Mouse (Mus musculus) midbrain, embryonic 13.5 days (tissue): Measurements from ENCODE around the gene Igbp1b. TPM values are rescaled to one million over a fixed set of nuclear protein-coding genes. Genes with fewer than 3 reads are reported as not detected.

ENCODE experiments used
- ATAC-seq: fragments of 200-750 bp; cut with Nextera tagmentation; 2 replicates; pipeline ENCODE4 v1.8.0; 2017; ENCODE audit warnings: mild to moderate bottlenecking, moderate TSS enrichment, moderate library complexity
- H3K27ac ChIP-seq: fragments of 300-500 bp; sonication (generic); 2 replicates; pipeline ENCODE4 v1.5.1; 2015; ENCODE audit warnings: inconsistent platforms, mild to moderate bottlenecking, moderate library complexity
- H3K27me3 ChIP-seq: fragments of 300-500 bp; sonication (generic); 2 replicates; pipeline ENCODE4 v1.6.1; 2015; ENCODE audit warnings: mild to moderate bottlenecking, inconsistent platforms
- H3K36me3 ChIP-seq: fragments of 300-500 bp; sonication (generic); 2 replicates; pipeline ENCODE4 v1.6.1; 2015; ENCODE audit warnings: mild to moderate bottlenecking, inconsistent platforms
- H3K4me1 ChIP-seq: fragments of 300-500 bp; sonication (generic); replicated peaks from 2 replicates; pipeline ENCODE4 v1.6.1; 2015; ENCODE audit warnings: inconsistent platforms
- H3K4me2 ChIP-seq: fragments of 300-500 bp; sonication (generic); replicated peaks from 2 replicates; pipeline ENCODE4 v1.6.1; 2015; ENCODE audit warnings: moderate library complexity, mild to moderate bottlenecking, inconsistent platforms
- H3K4me3 ChIP-seq: fragments of 300-500 bp; sonication (generic); replicated peaks from 2 replicates; pipeline ENCODE4 v1.5.1; 2015; ENCODE audit warnings: mild to moderate bottlenecking, inconsistent platforms
- H3K9ac ChIP-seq: fragments of 300-500 bp; sonication (generic); replicated peaks from 2 replicates; pipeline ENCODE4 v1.6.1; 2015; ENCODE audit warnings: mild to moderate bottlenecking, inconsistent platforms
- H3K9me3 ChIP-seq: fragments of 300-500 bp; sonication (generic); 2 replicates; pipeline ENCODE4 v1.6.1; 2016; ENCODE audit warnings: mild to moderate bottlenecking, inconsistent platforms
- WGBS: fragments of 180-500 bp; shearing (Covaris S2); methylation state at CpG from one replicate; pipeline ENCODE4 v1.1.7; 2015; 5-methylcytosine and 5-hydroxymethylcytosine counted together
- polyA plus RNA-seq: library from polyadenylated mRNA; unstranded; fragments of >200 nt; fragmentation: Nextera tagmentation; extraction: Ambion mirVana; gene quantifications from 2 replicates; pipeline ENCODE4 v1.2.1, GENCODE M21; 2015

The Igbp1b gene
- 0.54 TPM in 1 of 2 replicates, not detected in the other for polyA plus RNA-seq

DNA sequence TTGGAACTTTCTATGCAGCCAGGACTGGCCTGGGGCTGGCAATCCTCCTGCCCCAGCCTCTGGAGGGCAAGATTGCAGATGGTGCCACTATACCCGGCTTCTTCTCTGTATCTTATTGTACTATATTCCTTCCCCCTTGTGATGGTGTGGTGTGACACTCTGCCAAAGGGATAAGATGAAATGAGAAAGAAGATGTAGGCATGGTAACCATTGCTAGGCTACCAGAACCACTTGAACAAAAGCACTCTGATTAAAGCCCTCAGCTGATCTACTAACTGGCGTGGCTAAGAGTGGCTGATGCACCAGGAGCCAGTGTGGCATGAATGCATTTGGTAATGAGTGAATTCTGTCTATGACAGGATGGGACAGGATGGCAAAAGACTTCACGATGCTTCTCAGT is at the start of gene Igbp1b:
Gene Igbp1b (minus strand): TSS at position 29 of the 400 bp plus-strand sequence.
- peak; percentile 79 for ATAC-seq
- no peaks in the 10 kb centered on the region for H3K9me3 ChIP-seq
- H3K27me3 ChIP-seq, result no peaks in the 10 kb centered on the region
- H3K4me1 ChIP-seq, result no peaks in the 10 kb centered on the region
- WGBS, result 43% methylated on average over 3 of the region's 3 CpGs
- H3K36me3 ChIP-seq, result no peaks in the 10 kb centered on the region
- no peak within 1 kb of the TSS for H3K4me2 ChIP-seq
- H3K4me3 ChIP-seq, result no peak within 1 kb of the TSS
- H3K27ac ChIP-seq, result no peak within 1 kb of the TSS
- H3K9ac ChIP-seq, result no peak within 1 kb of the TSS

DNA sequence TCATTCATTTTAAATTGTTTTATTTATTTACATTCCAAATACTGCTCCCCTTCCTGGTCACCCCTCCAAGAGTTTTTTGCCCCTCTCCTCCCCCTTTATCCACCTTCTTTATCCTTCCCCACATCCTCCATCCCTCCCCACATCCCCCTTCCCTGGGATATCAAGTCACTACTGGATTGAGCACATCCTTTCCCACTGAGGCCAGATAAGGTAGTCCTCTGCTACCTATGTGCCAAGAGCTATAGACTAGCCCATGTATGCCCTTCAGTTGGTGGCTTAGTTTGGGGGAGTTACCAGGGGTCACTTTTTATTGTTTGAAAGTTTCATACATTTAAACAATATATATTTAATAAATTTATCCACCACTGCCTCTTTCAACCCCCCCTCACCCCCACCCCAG is 24.6 kb upstream of the Igbp1b start:
- no peak for ATAC-seq
- Histone ChIP-seq H3K4me3 (no peak overlapping the region), H3K27me3 (no peaks in the 10 kb centered on the region), H3K9ac (no peak overlapping the region), H3K36me3 (no peaks in the 10 kb centered on the region), H3K27ac (no peak overlapping the region), H3K4me2 (no peak overlapping the region), H3K4me1 (no peaks in the 10 kb centered on the region), H3K9me3 (no peaks in the 10 kb centered on the region)

DNA sequence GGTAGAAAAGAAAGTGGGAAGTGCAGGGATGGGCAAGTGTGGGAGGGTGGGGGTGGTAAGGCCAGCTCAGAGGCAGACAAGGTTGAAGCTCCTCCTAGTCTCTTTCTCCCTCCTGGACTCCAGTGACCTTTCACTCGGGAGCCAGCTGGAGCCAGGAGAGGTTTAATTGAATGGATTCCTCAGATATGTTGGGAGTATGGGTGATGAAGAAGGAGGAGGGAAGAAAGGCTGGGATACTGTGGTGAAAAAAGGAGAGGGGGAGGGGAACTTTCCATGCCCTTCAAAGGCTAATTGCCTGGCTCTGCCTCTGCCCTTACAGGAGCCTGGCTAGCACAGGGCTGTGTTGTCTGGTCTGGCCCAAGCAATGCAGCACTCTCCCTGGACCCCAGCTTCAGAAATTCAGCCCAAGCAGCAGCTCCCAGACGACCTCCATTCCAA is 14.4 kb upstream of the Igbp1b start:
- peaks cover 9% of the 10 kb centered on the region; the same call in 1 of the 2 replicates for H3K4me1 ChIP-seq
- H3K27ac ChIP-seq, result no peak overlapping the region
- no peak overlapping the region for H3K4me2 ChIP-seq
- H3K9ac ChIP-seq, result no peak overlapping the region
- no peak overlapping the region for H3K4me3 ChIP-seq
- 0 out of 2 replicates have a peak, but pooled peaks cover 4% of the 10 kb centered on the region for H3K9me3 ChIP-seq
- WGBS, result 3% methylated on average over 2 of the region's 2 CpGs
- peak; percentile 87 for ATAC-seq
- H3K27me3 ChIP-seq, result no peaks in the 10 kb centered on the region
- H3K36me3 ChIP-seq, result no peaks in the 10 kb centered on the region

DNA sequence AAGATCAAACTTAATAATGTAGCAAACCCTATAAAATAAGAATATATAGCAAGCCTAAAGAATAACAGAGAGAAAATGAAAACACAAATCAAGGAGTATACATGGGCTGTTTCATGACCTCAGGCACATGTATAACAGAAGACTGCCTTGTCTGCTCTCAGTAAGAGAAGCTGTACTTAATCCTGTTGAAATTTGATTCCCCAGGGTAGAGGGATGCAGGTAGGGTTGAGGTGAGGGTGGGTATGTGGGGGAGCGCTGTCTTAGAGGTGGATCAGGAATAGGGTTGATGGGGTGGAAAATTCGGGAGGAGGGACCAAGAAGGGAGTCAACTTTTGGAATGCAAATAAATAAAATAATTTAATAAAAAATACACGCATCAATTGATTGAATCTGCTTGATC is 7.1 kb upstream of the Igbp1b start:
- 75% methylated on average over 3 of the region's 3 CpGs for WGBS
- H3K9me3 ChIP-seq, result 0 out of 2 replicates have a peak, but pooled peaks cover 4% of the 10 kb centered on the region
- no peak overlapping the region for H3K27ac ChIP-seq
- H3K4me1 ChIP-seq, result no peaks in the 10 kb centered on the region
- H3K27me3 ChIP-seq, result no peaks in the 10 kb centered on the region
- no peak for ATAC-seq
- H3K9ac ChIP-seq, result no peak overlapping the region
- no peak overlapping the region for H3K4me3 ChIP-seq
- H3K36me3 ChIP-seq, result no peaks in the 10 kb centered on the region
- H3K4me2 ChIP-seq, result no peak overlapping the region

DNA sequence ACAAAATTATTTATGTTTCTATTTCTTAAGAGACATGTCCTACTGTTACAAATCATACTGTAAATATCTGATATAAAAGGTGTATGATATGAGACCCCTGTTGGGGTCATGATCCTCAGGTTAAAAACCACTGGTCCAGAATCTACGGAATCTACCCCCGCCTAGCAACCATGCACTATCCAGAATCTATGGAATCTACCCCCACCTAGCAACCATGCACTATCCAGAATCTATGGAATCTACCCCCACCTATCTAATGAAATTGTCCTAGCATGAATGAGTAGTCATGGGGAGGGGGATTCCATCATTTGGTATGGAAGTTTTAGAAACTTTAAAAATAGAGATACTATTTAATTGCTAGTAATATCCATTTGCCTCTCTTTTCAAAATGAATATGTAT is 12.7 kb downstream of the Igbp1b start:
- Histone ChIP-seq H3K9me3 (peaks cover 3% of the 10 kb centered on the region; the same call in 1 of the 2 replicates), H3K27me3 (no peaks in the 10 kb centered on the region), H3K27ac (no peak overlapping the region), H3K9ac (no peak overlapping the region), H3K4me1 (no peaks in the 10 kb centered on the region), H3K4me3 (no peak overlapping the region), H3K4me2 (no peak overlapping the region), H3K36me3 (no peaks in the 10 kb centered on the region)
- ATAC-seq, result no peak
- 91% methylated on average over 2 of the region's 2 CpGs for WGBS

DNA sequence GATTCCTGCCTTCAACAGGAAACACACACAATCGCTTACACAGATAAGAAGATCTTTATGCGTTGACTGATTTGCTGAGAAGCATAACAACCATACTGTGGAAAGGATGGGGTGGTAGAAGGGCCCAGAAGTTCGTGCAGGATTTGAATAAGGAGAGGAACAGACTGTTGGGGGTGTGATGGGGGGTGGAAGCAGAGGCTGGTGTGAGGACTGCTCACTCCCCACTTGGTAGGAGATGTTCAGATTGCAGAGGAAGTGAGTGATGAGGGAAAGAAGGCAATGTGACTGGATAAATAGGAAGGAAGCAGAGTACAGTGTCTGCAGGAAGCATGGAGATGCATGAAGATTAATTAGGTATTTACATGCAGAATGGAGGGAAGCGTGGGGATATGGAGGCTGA is 19.0 kb downstream of the Igbp1b start:
- WGBS, result 70% methylated on average over 4 of the region's 4 CpGs
- Histone ChIP-seq H3K27ac (no peak overlapping the region), H3K9ac (no peak overlapping the region), H3K9me3 (peaks cover 3% of the 10 kb centered on the region; the same call in 1 of the 2 replicates), H3K4me2 (no peak overlapping the region), H3K4me3 (no peak overlapping the region), H3K4me1 (no peaks in the 10 kb centered on the region), H3K27me3 (no peaks in the 10 kb centered on the region), H3K36me3 (no peaks in the 10 kb centered on the region)
- ATAC-seq, result no peak

DNA sequence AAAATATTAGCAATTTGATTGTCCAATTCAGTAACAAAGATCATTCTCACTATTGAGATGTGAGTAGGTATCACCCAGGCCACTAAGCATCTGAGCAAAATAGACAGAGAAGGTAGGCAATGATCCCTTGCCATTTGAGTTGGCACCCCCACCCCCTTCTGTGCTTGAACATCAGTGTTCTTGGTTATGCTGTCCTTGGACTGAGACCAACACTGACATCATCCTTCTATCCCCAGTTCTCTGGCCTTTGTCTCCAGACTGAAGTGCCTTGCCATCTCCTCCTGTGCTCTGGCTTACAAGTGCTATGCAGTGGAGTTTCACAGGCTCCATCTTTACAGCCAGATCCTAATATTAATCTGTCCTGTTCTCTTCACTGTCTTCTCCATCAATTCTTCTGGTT is 37.6 kb downstream of the Igbp1b start:
- ATAC-seq, result no peak
- no peak overlapping the region for H3K27ac ChIP-seq
- H3K27me3 ChIP-seq, result no peaks in the 10 kb centered on the region
- H3K4me2 ChIP-seq, result no peak overlapping the region
- no peaks in the 10 kb centered on the region for H3K36me3 ChIP-seq
- no peak overlapping the region for H3K4me3 ChIP-seq
- no peaks in the 10 kb centered on the region for H3K9me3 ChIP-seq
- no peak overlapping the region for H3K9ac ChIP-seq
- H3K4me1 ChIP-seq, result no peaks in the 10 kb centered on the region

DNA sequence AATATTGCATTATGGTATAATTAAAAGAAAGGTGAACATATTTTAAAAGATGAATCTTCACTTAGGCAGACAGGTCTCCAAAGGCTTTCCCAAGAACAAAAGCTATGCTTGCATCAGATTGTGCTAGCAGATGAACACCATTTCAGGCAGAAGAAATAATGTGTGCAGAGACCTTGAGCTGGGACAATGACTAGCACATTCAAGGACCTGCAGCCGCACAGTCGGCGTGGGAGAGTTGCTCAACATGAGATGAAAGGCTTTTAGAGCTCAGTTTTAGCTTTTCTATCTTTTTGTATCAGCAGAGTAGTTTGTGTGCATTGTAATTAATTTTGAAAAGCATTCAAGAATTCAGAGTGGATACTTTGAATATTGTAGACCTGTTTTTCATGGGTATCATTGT is 39.9 kb downstream of the Igbp1b start:
- H3K36me3 ChIP-seq, result no peaks in the 10 kb centered on the region
- WGBS, result 80% methylated on average over 3 of the region's 3 CpGs
- H3K4me3 ChIP-seq, result no peak overlapping the region
- no peak overlapping the region for H3K4me2 ChIP-seq
- no peaks in the 10 kb centered on the region for H3K4me1 ChIP-seq
- H3K27me3 ChIP-seq, result no peaks in the 10 kb centered on the region
- no peak overlapping the region for H3K27ac ChIP-seq
- H3K9ac ChIP-seq, result no peak overlapping the region
- ATAC-seq, result no peak
- no peaks in the 10 kb centered on the region for H3K9me3 ChIP-seq

Other genes starting within 250 kb of the Igbp1b start
- 135 and 142 TPM in 2 replicates for gene Lmo3, start 76.6 kb downstream of the Igbp1b start, polyA plus RNA-seq